Mouse (Mus musculus): ENCODE data around the gene Olfr291. TPM values are rescaled to one million over a fixed set of nuclear protein-coding genes. Genes with fewer than 3 reads are reported as not detected.

The Olfr291 gene
- not detected in 2 replicates for polyA plus RNA-seq (2016; fragmentation: Nextera tagmentation; extraction: Ambion mirVana)

- H3K4me2 ChIP-seq = no peak within 1 kb of the TSS
- no peak for ATAC-seq (ENCODE audit: low FRiP score)
- no peak within 1 kb of the TSS for H3K9ac ChIP-seq
- no peaks in the 10 kb centered on the region for H3K27me3 ChIP-seq
- 89% methylated on average over 2 of the region's 2 CpGs for WGBS
- no peak within 1 kb of the TSS for H3K4me3 ChIP-seq (replicated peaks)
- H3K9me3 ChIP-seq = no peaks in the 10 kb centered on the region
- no peaks in the 10 kb centered on the region for H3K4me1 ChIP-seq
- H3K36me3 ChIP-seq (replicated peaks) = no peaks in the 10 kb centered on the region
- H3K27ac ChIP-seq = no peak within 1 kb of the TSS
These were observed at the start of gene Olfr291 for GRCm38 (mm10) chr7:84853253-84853652. Olfr291 (plus strand) TSS chr7:84853553.

- Histone ChIP-seq H3K4me2 (no peak overlapping the region), H3K4me3 (replicated peaks) (no peak overlapping the region)
- ATAC-seq (ENCODE audit: low FRiP score) = no peak
These were observed 48.1 kb upstream of the Olfr291 start for GRCm38 (mm10) chr7:84805224-84805623.

GRCm38 (mm10) chr7:84806159-84806558 lies 47.2 kb upstream of the Olfr291 start:
- no peak for ATAC-seq (ENCODE audit: low FRiP score)
- H3K4me2 ChIP-seq = no peak overlapping the region
- no peaks in the 10 kb centered on the region for H3K27me3 ChIP-seq
- no peak overlapping the region for H3K4me3 ChIP-seq (replicated peaks)
- no peaks in the 10 kb centered on the region for H3K36me3 ChIP-seq (replicated peaks)
- no peak overlapping the region for H3K9ac ChIP-seq
- H3K4me1 ChIP-seq = no peaks in the 10 kb centered on the region
- WGBS = 81% methylated on average over 4 of the region's 4 CpGs
- no peaks in the 10 kb centered on the region for H3K9me3 ChIP-seq
- no peak overlapping the region for H3K27ac ChIP-seq

More at GRCm38 (mm10) chr7:84805224-84805623, 48.1 kb upstream of the Olfr291 start:
- H3K27me3 ChIP-seq = no peaks in the 10 kb centered on the region
- H3K36me3 ChIP-seq (replicated peaks) = no peaks in the 10 kb centered on the region
- H3K9me3 ChIP-seq = no peaks in the 10 kb centered on the region
- WGBS = 29% methylated on average over 1 of the region's 1 CpGs
- no peak overlapping the region for H3K27ac ChIP-seq
- H3K4me1 ChIP-seq = no peaks in the 10 kb centered on the region
- no peak overlapping the region for H3K9ac ChIP-seq

- Histone ChIP-seq H3K9ac (no peak overlapping the region), H3K9me3 (0 out of 2 replicates have a peak, but pooled peaks cover 3% of the 10 kb centered on the region), H3K4me3 (replicated peaks) (no peak overlapping the region), H3K27ac (no peak overlapping the region), H3K4me2 (no peak overlapping the region), H3K36me3 (replicated peaks) (no peaks in the 10 kb centered on the region), H3K27me3 (no peaks in the 10 kb centered on the region), H3K4me1 (no peaks in the 10 kb centered on the region)
- WGBS = 65% methylated on average over 1 of the region's 1 CpGs
- no peak for ATAC-seq (ENCODE audit: low FRiP score)
These were observed 31.2 kb downstream of the Olfr291 start for GRCm38 (mm10) chr7:84884530-84884929.

Other genes with a start within 250 kb of the Olfr291 start
- gene Fah, start 246.8 kb upstream of the Olfr291 start, polyA plus RNA-seq (2016; fragmentation: Nextera tagmentation; extraction: Ambion mirVana) = 2.4 and 3.0 TPM in 2 replicates
- gene Zfand6, start 163.6 kb upstream of the Olfr291 start, polyA plus RNA-seq (2016; fragmentation: Nextera tagmentation; extraction: Ambion mirVana) = 211 and 215 TPM in 2 replicates
- not detected in 2 replicates for gene Vmn2r65, start 110.6 kb downstream of the Olfr291 start, polyA plus RNA-seq (2016; fragmentation: Nextera tagmentation; extraction: Ambion mirVana)
- gene Vmn2r66, start 158.7 kb downstream of the Olfr291 start, polyA plus RNA-seq (2016; fragmentation: Nextera tagmentation; extraction: Ambion mirVana) = not detected in 2 replicates

Measured in forebrain, embryonic 12.5 days (tissue).